Mouse (Mus musculus): Measurements from ENCODE around the gene Apol8. TPM values are rescaled to one million over a fixed set of nuclear protein-coding genes. Genes with fewer than 3 reads are reported as not detected.

The Apol8 gene
- total RNA-seq, 2 experiments from 2014 or later, result 0.97 to 1.2 TPM

- intact Hi-C loops (cut with DNase I), result no loop called here
- DNase-seq (ENCODE audit: extremely low spot score in 1 of 2, low spot score in 2 of 2), result no peak
Measured at GRCm38 (mm10) chr15:77790656-77791405, 34.0 kb upstream of the Apol8 start.

DNA sequence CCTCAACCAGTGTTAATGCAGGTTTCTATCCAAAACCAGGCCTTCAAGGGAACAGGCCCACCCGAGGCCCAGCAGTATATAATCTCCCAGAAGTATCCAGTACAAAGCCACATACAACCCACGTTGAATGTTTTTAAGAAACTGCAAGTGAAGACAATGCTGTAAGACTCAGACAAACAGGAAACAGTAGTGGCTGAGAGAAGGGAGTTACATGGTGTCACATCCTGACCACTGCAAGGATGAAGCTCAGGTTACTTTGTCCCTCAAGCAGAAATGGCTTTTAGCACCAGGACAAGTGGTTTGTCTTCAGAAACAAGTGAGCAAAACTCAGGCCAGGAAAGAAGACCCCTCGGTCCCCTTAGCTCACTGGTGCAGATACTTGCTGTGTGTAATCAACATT lies 32.4 kb upstream of the Apol8 start:
- no peak for DNase-seq (ENCODE audit: extremely low spot score in 1 of 2, low spot score in 2 of 2)
- intact Hi-C loops (cut with DNase I), result no loop called here

DNA sequence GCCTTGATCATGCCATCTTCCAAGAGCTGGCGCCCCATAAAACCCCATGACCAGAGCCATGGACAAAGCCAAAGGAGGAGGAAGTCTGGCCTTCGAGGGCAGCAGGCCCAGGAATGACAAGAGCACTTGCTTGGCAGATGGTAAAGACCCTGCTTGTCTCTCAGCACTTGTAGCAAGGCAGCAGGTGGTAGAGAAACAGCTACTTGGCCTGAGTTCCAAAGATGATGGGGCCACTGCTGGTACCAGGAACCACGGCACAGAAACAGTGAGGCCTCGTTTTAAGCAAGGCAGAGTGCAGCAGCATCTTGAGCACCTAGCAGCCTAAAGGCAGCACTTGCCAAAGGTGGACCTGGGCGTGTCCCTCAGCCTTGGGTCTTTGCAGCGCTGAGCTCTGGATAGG lies 31.6 kb upstream of the Apol8 start:
- intact Hi-C loops (cut with DNase I), result no loop called here
- peak in 1 of 2 experiments; percentile 66 for DNase-seq (ENCODE audit: extremely low spot score in 1 of 2, low spot score in 2 of 2)

DNA sequence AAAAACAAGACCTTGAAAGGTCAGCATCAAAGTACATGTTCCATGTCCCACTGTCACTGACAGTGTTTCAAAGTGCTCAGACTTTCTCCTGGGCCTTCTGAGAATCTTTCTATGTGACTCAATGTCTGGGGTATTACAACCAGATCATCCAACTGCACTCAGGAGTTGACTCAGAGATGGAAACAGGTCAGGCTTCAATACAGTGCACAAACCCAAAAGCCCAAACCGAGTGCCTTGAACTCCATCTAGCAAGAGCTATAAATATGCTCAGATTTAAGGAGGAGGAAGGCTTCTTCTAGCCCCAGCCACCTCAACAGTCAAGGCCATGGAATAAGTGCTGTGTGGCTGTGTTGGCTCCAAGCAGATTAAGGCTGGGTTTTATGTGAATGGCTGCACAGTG lies 29.0 kb upstream of the Apol8 start:
- intact Hi-C loops (cut with DNase I), result no loop called here

DNA sequence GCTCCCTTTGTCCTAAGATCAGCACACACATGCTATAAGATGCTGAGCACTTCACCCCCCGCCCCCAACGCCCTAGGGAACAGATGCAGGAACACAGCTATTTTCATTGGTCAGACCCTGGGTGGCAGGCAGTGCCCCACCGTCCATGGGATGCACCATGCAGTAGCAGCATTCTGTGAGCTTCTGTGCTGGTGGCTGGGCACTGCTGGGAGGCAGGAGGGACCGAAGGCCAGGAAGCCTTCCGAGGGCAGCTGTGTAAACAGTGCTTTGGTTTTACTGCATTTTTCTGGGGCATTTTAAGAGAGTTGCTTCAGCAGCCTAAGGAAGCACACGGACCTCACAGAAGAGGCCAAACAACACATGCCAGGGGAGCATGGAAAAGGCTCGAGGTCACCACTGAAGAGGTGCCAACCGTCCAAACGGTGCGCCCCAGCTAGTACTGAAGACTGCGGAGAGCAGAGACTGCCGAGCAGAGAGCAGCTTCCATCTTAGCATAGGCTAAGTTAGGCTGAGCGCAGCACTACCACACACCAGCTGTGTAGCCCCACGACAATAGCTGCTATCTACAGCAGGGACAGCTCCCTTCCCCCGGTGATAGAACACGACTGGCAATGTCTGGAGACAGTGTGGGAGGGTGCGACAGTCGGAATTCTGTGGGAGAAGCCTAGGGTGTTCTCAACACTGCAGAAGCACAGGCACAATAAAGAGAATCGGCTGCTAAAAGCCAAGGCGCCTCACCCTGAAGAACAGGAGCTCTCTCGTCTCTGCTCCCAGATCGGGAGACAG lies 27.4 kb upstream of the Apol8 start:
- peak; percentile 56 to 61 for DNase-seq (ENCODE audit: extremely low spot score in 1 of 2, low spot score in 2 of 2)
- intact Hi-C loops (cut with DNase I), result no loop called here

More for the DNA sequence above, 29.0 kb upstream of the Apol8 start:
- no peak for DNase-seq (ENCODE audit: extremely low spot score in 1 of 2, low spot score in 2 of 2)

GRCm38 (mm10) chr15:77782449-77783014 lies 25.7 kb upstream of the Apol8 start:
- no peak for DNase-seq (ENCODE audit: extremely low spot score in 1 of 2, low spot score in 2 of 2)
- intact Hi-C loops (cut with DNase I), result no loop called here

- peak; percentile 45 to 80 for DNase-seq (ENCODE audit: extremely low spot score in 1 of 2, low spot score in 2 of 2)
Measured at GRCm38 (mm10) chr15:77775186-77775963, 18.6 kb upstream of the Apol8 start.

GRCm38 (mm10) chr15:77774303-77774702 lies 17.5 kb upstream of the Apol8 start:
- intact Hi-C loops (cut with DNase I), result no loop called here
- no peak for DNase-seq (ENCODE audit: extremely low spot score in 1 of 2, low spot score in 2 of 2)

More at GRCm38 (mm10) chr15:77775186-77775963, 18.6 kb upstream of the Apol8 start:
- intact Hi-C loops (cut with DNase I), result loop anchor here (1.0 to 5.0 kb wide), 2 partner anchors 67 to 142 kb away; partner anchors contain the start of gene Myh9

GRCm38 (mm10) chr15:77773099-77773915 lies 16.5 kb upstream of the Apol8 start:
- no peak for DNase-seq (ENCODE audit: extremely low spot score in 1 of 2, low spot score in 2 of 2)
- intact Hi-C loops (cut with DNase I), result no loop called here

- DNase-seq (ENCODE audit: extremely low spot score in 1 of 2, low spot score in 2 of 2), result no peak
- intact Hi-C loops (cut with DNase I), result no loop called here
Measured at GRCm38 (mm10) chr15:77770942-77771341, 14.1 kb upstream of the Apol8 start.

DNA sequence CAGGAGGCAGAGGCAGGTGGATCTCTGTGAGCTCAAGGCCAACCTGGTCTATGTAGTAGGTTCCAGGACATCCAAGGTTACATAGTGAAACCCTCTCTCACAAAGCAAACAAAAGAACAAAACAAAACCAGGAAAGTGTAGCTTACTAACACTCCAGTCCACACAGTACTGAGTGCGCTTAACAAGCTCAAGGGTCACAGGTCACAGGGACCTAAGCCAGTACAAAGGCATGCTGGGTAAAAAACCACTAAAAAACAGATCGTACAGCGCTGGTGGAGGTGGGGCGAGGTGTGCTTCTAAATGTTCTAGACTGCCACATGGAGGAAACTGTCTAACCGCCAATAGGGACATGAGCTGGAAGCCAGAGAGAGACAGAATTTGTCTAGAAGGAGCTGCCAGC lies 13.5 kb upstream of the Apol8 start:
- intact Hi-C loops (cut with DNase I), result no loop called here
- DNase-seq (ENCODE audit: extremely low spot score in 1 of 2, low spot score in 2 of 2), result no peak

DNA sequence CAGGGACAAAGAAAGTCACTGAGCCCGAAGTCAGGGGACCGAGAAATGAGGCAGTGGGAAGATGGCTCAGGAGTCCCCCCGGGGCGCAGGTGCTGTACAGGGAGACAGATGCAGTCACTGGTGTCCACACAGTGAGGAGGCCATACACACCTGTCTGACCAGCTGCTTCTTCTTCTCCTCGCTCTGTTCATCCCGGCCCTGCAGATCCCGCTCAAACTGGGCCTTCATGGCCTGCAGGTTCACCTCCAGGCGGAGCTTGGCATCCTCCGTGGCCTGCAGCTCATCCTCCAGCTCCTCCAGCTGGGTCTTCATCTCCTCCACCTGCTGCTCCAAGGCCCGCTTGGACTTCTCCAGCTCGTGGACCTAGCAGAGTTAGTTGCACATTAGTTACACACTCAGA lies 10.2 kb upstream of the Apol8 start:
- DNase-seq (ENCODE audit: extremely low spot score in 1 of 2, low spot score in 2 of 2), result no peak
- intact Hi-C loops (cut with DNase I), result no loop called here

DNA sequence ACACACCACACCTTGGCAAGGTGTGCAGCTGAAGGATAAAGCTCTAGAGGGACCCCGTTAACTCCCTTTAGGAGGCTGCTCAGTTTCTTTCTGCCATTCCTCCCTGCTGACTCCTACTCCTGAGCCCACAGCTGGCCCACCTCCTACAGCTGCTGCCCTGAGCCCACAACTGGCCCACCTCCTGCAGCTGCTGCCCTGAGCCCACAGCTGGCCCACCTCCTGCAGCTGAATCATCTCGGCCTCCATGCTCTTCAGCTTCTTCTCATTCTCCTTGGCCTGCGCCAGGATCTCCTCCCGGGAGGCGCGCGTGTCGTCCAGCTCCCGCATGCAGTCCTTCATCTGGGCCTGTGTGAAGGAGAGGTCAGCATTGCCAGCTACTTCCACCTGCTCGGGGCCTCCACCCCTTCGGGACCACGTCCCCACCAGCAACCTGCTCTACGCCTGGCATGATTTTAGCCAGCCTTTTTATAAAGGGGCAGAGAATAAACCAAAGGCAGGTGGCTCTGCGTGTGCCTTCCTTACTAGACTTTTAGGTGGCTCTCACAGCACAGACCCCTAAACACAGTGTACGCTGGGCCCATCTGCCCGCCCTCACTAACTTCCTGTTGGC lies 8.8 kb upstream of the Apol8 start:
- intact Hi-C loops (cut with DNase I), result no loop called here
- no peak for DNase-seq (ENCODE audit: extremely low spot score in 1 of 2, low spot score in 2 of 2)

- intact Hi-C loops (cut with DNase I), result no loop called here
- peak in 1 of 2 experiments; percentile 66 for DNase-seq (ENCODE audit: extremely low spot score in 1 of 2, low spot score in 2 of 2)
Measured at GRCm38 (mm10) chr15:77764391-77765006, 7.7 kb upstream of the Apol8 start.

- no peak for DNase-seq (ENCODE audit: extremely low spot score in 1 of 2, low spot score in 2 of 2)
- intact Hi-C loops (cut with DNase I), result no loop called here
Measured at GRCm38 (mm10) chr15:77763702-77764101, 6.9 kb upstream of the Apol8 start.

DNA sequence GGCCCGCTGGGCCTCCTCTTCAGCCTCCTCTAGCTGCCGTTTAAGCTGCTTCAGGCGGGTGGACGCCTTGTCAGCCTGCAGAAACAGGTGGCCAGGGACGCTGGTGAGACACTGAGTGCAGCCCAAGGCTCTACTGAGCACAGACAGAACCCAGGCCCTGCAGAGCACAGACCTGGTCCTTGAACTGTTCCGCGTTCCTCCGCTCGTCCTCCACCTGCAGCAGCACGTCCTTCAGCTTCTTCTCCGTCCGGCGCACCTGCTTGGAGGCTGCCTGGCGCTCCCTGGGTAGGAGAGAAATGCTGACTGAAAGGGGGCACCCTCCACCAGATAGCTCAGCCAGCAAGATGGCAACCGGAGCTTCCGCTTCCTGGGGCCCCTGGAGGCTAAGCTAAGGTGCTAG lies 6.2 kb upstream of the Apol8 start:
- intact Hi-C loops (cut with DNase I), result no loop called here
- DNase-seq (ENCODE audit: extremely low spot score in 1 of 2, low spot score in 2 of 2), result no peak

GRCm38 (mm10) chr15:77761561-77762380 lies 5.0 kb upstream of the Apol8 start:
- DNase-seq (ENCODE audit: extremely low spot score in 1 of 2, low spot score in 2 of 2), result peak in 1 of 2 experiments; percentile 70
- intact Hi-C loops (cut with DNase I), result no loop called here

Measured in left cerebral cortex, postnatal 10 days (tissue).